Mouse (Mus musculus) kidney, adult 2 months (tissue): Measurements from ENCODE around the gene Mical3. TPM values are rescaled to one million over a fixed set of nuclear protein-coding genes. Genes with fewer than 3 reads are reported as not detected.

ENCODE experiments used
- DNase-seq: peaks from one replicate; pipeline ENCODE4 v3.0.0; 2021
- H3K27ac ChIP-seq: fragments of 200-500 bp; 2 replicates; pipeline ENCODE4 v1.5.1; 2012; ENCODE audit warnings: low read depth, low read length, control low read depth, inconsistent platforms; ENCODE audit not compliant: insufficient read depth
- H3K27me3 ChIP-seq: fragments of 200-500 bp; replicated peaks from 2 replicates; pipeline ENCODE4 v1.6.1; 2012; ENCODE audit warnings: mild to moderate bottlenecking, moderate library complexity, low read length, inconsistent platforms; ENCODE audit not compliant: control insufficient read depth, insufficient read depth
- H3K36me3 ChIP-seq: fragments of 200-500 bp; 2 replicates; pipeline ENCODE4 v1.6.1; 2012; ENCODE audit warnings: mild to moderate bottlenecking, moderate library complexity, low read length, inconsistent platforms; ENCODE audit not compliant: control insufficient read depth, insufficient read depth
- H3K4me1 ChIP-seq: fragments of 200-500 bp; 2 replicates; pipeline ENCODE4 v1.6.1; 2011; ENCODE audit warnings: low read length; ENCODE audit not compliant: control insufficient read depth, insufficient read depth
- H3K4me3 ChIP-seq: fragments of 200-500 bp; 2 replicates; pipeline ENCODE4 v1.5.1; 2011; ENCODE audit warnings: mild to moderate bottlenecking, low read depth, low read length, control low read depth; ENCODE audit not compliant: insufficient read depth
- CTCF ChIP-seq: fragments of 200-500 bp; conservative IDR thresholded peaks from 2 replicates; pipeline ENCODE4 v1.5.1; 2011; ENCODE audit warnings: low read depth, mild to moderate bottlenecking, control low read depth, low read length, moderate library complexity, mixed read lengths; ENCODE audit not compliant: insufficient read depth, insufficient read length
- POLR2A ChIP-seq: fragments of 200-500 bp; IDR thresholded peaks from one replicate; pipeline ENCODE4 v1.6.1; 2011; ENCODE audit warnings: low read depth, low read length, control low read depth
- WGBS: fragments of 180-500 bp; shearing (Covaris S2); methylation state at CpG from one replicate; pipeline ENCODE4 v1.1.7; 2018; 5-methylcytosine and 5-hydroxymethylcytosine counted together
- polyA plus RNA-seq: library from polyadenylated mRNA; depleted of rRNA; stranded (reverse); fragments of >200 nt; gene quantifications from 2 replicates; pipeline ENCODE4 v1.2.3, GENCODE M21; 2012

The Mical3 gene
- polyA plus RNA-seq, 1 experiment, result 16.1 TPM

DNA sequence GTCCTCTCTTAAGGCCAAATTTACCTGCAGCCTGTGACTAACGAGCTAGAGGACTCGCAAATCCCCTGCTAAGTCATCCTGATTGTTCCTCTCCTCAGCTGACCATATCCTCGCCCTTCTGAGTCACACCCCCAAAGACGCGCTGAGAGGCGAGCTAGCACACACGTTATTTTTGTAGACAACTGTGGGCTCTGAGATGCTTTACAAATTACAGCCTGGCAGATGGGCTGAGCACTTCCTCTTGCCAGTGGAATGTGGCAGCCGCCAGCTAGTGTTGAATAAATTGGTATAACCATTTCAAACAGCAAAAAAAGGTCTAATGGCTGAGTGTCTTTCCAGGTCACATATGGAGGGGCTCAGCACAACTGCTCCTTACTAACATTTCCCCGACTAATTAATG is 91.5 kb downstream of the Mical3 start:
- Histone ChIP-seq H3K27ac (no peak overlapping the region), H3K4me1 (0 out of 2 replicates have a peak, but pooled peaks cover 5% of the 10 kb centered on the region), H3K36me3 (no peaks in the 10 kb centered on the region), H3K27me3 (no peaks in the 10 kb centered on the region), H3K4me3 (no peak overlapping the region)
- WGBS, result 79% methylated on average over 9 of the region's 9 CpGs
- DNase-seq, result no peak
- TF ChIP-seq POLR2A (no peak), CTCF (no peak)

- 58% methylated on average over 4 of the region's 4 CpGs for WGBS
- DNase-seq, result no peak
- Histone ChIP-seq H3K27me3 (no peaks in the 10 kb centered on the region), H3K4me3 (no peak overlapping the region), H3K4me1 (no peaks in the 10 kb centered on the region; the same call in 1 of the 2 replicates), H3K36me3 (peaks cover 2% of the 10 kb centered on the region; the same call in 1 of the 2 replicates), H3K27ac (no peak overlapping the region)
- TF ChIP-seq POLR2A (no peak), CTCF (no peak)
These were observed 93.7 kb downstream of the Mical3 start for GRCm38 (mm10) chr6:121037086-121037485.

GRCm38 (mm10) chr6:121035929-121036328 is 94.9 kb downstream of the Mical3 start:
- peaks cover 2% of the 10 kb centered on the region; the same call in 1 of the 2 replicates for H3K36me3 ChIP-seq
- no peak overlapping the region for H3K4me3 ChIP-seq
- H3K27me3 ChIP-seq, result no peaks in the 10 kb centered on the region
- no peak for TF ChIP-seq CTCF
- TF ChIP-seq POLR2A, result no peak
- DNase-seq, result no peak
- WGBS, result 75% methylated on average over 3 of the region's 3 CpGs
- no peak overlapping the region for H3K27ac ChIP-seq
- peaks cover 1% of the 10 kb centered on the region; the same call in 1 of the 2 replicates for H3K4me1 ChIP-seq

DNA sequence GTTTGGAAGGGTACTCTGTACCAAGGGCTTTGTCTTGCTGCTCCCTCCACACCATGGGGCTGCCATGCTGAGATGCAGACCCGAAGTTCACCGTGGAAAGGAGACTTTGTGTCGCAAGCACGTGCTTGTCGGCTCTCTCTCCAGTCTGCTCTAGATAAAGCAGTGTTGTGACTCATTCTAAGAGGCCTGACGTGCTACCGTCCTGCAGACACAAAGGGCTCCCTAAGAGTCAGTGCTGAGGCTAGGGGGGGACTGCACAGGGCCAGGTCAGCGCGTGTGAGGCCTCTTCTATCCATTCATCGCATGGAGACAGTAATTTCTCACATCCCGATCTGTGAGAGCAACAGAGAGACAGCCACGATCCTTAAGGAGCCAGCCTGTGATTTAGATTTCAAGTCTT is 95.5 kb downstream of the Mical3 start:
- 90% methylated on average over 12 of the region's 12 CpGs for WGBS
- no peak for DNase-seq
- no peak for TF ChIP-seq POLR2A
- no peak for TF ChIP-seq CTCF
- Histone ChIP-seq H3K4me3 (no peak overlapping the region), H3K4me1 (peaks cover 3% of the 10 kb centered on the region; the same call in 1 of the 2 replicates), H3K27me3 (no peaks in the 10 kb centered on the region), H3K27ac (no peak overlapping the region), H3K36me3 (peaks cover 2% of the 10 kb centered on the region; the same call in 1 of the 2 replicates)

DNA sequence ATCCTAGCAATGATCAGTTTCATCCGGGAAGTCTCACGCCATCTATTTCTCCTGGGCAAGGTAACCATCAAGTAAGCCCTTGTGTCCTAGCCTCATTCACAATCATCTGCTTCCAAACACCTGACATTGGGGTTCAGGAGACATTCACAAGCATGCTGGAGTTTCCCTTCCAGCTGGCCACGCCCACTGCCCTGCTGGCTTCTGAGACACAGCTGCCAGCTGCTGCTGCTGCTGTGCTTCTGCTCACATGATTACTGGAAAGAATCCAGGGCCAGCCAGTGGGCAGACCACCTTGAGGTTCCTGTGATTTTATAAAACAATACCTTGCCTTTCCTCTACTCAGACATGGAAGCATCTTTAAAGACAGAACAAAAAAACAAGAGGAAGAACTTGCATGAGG is 97.5 kb downstream of the Mical3 start:
- no peak for DNase-seq
- peaks cover 2% of the 10 kb centered on the region; the same call in 1 of the 2 replicates for H3K36me3 ChIP-seq
- H3K27ac ChIP-seq, result no peak overlapping the region
- WGBS, result 97% methylated on average over 3 of the region's 3 CpGs
- TF ChIP-seq POLR2A (no peak), CTCF (no peak)
- no peak overlapping the region for H3K4me3 ChIP-seq
- peaks cover 5% of the 10 kb centered on the region; the same call in 1 of the 2 replicates for H3K4me1 ChIP-seq
- H3K27me3 ChIP-seq, result no peaks in the 10 kb centered on the region

- Histone ChIP-seq H3K36me3 (peaks cover 2% of the 10 kb centered on the region; the same call in 1 of the 2 replicates), H3K4me3 (no peak overlapping the region), H3K27me3 (no peaks in the 10 kb centered on the region), H3K27ac (peak overlapping the region; percentile 61), H3K4me1 (peaks cover 5% of the 10 kb centered on the region; the same call in 1 of the 2 replicates)
- no peak for TF ChIP-seq CTCF
- TF ChIP-seq POLR2A, result no peak
- DNase-seq, result peak; percentile 56
- WGBS, result 61% methylated on average over 7 of the region's 7 CpGs
These were observed 99.4 kb downstream of the Mical3 start for GRCm38 (mm10) chr6:121031370-121031769.

- Histone ChIP-seq H3K27me3 (no peaks in the 10 kb centered on the region), H3K27ac (no peak overlapping the region), H3K36me3 (peaks cover 2% of the 10 kb centered on the region; the same call in 1 of the 2 replicates), H3K4me3 (no peak overlapping the region), H3K4me1 (peaks cover 5% of the 10 kb centered on the region; the same call in 1 of the 2 replicates)
- no peak for TF ChIP-seq CTCF
- no peak for TF ChIP-seq POLR2A
- 60% methylated on average over 19 of the region's 19 CpGs for WGBS
- peak; percentile 41 for DNase-seq
These were observed 100.8 kb downstream of the Mical3 start for GRCm38 (mm10) chr6:121029897-121030589.
